Mouse (Mus musculus) heart, postnatal 0 days (tissue): Measurements from ENCODE around the gene Lpp. TPM values are rescaled to one million over a fixed set of nuclear protein-coding genes. Genes with fewer than 3 reads are reported as not detected.

ENCODE experiments used
- ATAC-seq: fragments of 200-750 bp; cut with Nextera tagmentation; 2 replicates; pipeline ENCODE4 v1.8.0; 2017; ENCODE audit warnings: low read depth, moderate number of reproducible peaks, moderate library complexity; ENCODE audit not compliant: insufficient read depth
- DNase-seq: peaks from one replicate; pipeline ENCODE4 v3.0.0-alpha.2; 2016; ENCODE audit warnings: low spot score
- H3K27ac ChIP-seq: fragments of 300-500 bp; sonication (generic); 2 replicates; pipeline ENCODE4 v1.5.1; 2014; ENCODE audit warnings: low read depth, mild to moderate bottlenecking
- H3K27me3 ChIP-seq: fragments of 300-500 bp; sonication (generic); 2 replicates; pipeline ENCODE4 v1.6.1; 2014; ENCODE audit warnings: low read length, mixed read lengths; ENCODE audit not compliant: control insufficient read depth, insufficient read depth
- H3K36me3 ChIP-seq: fragments of 300-500 bp; sonication (generic); replicated peaks from 2 replicates; pipeline ENCODE4 v1.6.1; 2014; ENCODE audit warnings: low read length, mixed read lengths; ENCODE audit not compliant: control insufficient read depth, insufficient read depth
- H3K4me1 ChIP-seq: fragments of 300-500 bp; sonication (generic); 2 replicates; pipeline ENCODE4 v1.6.1; 2014; ENCODE audit warnings: antibody characterized with exemption; ENCODE audit not compliant: control insufficient read depth, insufficient read depth
- H3K4me2 ChIP-seq: fragments of 300-500 bp; sonication (generic); 2 replicates; pipeline ENCODE4 v1.6.1; 2014; ENCODE audit warnings: low read depth, mild to moderate bottlenecking, low read length, moderate library complexity
- H3K4me3 ChIP-seq: fragments of 300-500 bp; sonication (generic); 2 replicates; pipeline ENCODE4 v1.5.1; 2014; ENCODE audit warnings: low read depth, low read length
- H3K9ac ChIP-seq: fragments of 300-500 bp; sonication (generic); replicated peaks from 2 replicates; pipeline ENCODE4 v1.6.1; 2014; ENCODE audit warnings: low read depth, low read length, mixed read lengths
- H3K9me3 ChIP-seq: fragments of 300-500 bp; sonication (generic); replicated peaks from 2 replicates; pipeline ENCODE4 v1.6.1; 2016; ENCODE audit warnings: low read length; ENCODE audit not compliant: control insufficient read depth
- CTCF ChIP-seq: IDR thresholded peaks from 2 replicates; pipeline ENCODE4 v1.5.1; 2016; ENCODE audit warnings: antibody characterized with exemption, control low read depth, low read depth
- EP300 ChIP-seq: IDR thresholded peaks from 2 replicates; pipeline ENCODE4 v1.6.1; 2016; ENCODE audit warnings: antibody characterized with exemption, low read depth
- WGBS: fragments of 180-500 bp; shearing (Covaris S2); extraction: QIAGEN DNeasy Blood & Tissue Kit; methylation state at CpG from one replicate; pipeline ENCODE4 v1.1.7; 2014; 5-methylcytosine and 5-hydroxymethylcytosine counted together
- polyA plus RNA-seq: library from polyadenylated mRNA; unstranded; fragments of >200 nt; fragmentation: Nextera tagmentation; extraction: Ambion mirVana; gene quantifications from 2 replicates; pipeline ENCODE4 v1.2.1, GENCODE M21; 2015
- total RNA-seq: library from RNA; depleted of rRNA; stranded (reverse); fragments of >200 nt; gene quantifications from 2 replicates; pipeline ENCODE4 v1.2.3, GENCODE M21; 2014; ENCODE audit warnings: low replicate concordance

The Lpp gene
- total and polyA plus RNA-seq, 2 experiments from 2014 or later = 32.1 to 77.4 TPM

- DNase-seq (no peak), ATAC-seq (no peak)
- WGBS = 93% methylated on average over 1 of the region's 1 CpGs
- H3K4me2 ChIP-seq = no peak overlapping the region
- TF ChIP-seq CTCF = no peak
- TF ChIP-seq EP300 = no peak
- H3K36me3 ChIP-seq = peaks cover 16% of the 10 kb centered on the region
- no peaks in the 10 kb centered on the region for H3K9me3 ChIP-seq
- no peak overlapping the region for H3K27ac ChIP-seq
- peaks cover 22% of the 10 kb centered on the region for H3K4me1 ChIP-seq
- no peak overlapping the region for H3K4me3 ChIP-seq
- no peak overlapping the region for H3K9ac ChIP-seq
- H3K27me3 ChIP-seq = no peaks in the 10 kb centered on the region
Observed at GRCm38 (mm10) chr16:24471801-24472200, 78.5 kb downstream of the Lpp start.

GRCm38 (mm10) chr16:24473966-24474365 is 80.7 kb downstream of the Lpp start:
- TF ChIP-seq CTCF = no peak
- H3K27me3 ChIP-seq = no peaks in the 10 kb centered on the region
- WGBS = 78% methylated on average over 3 of the region's 3 CpGs

DNA sequence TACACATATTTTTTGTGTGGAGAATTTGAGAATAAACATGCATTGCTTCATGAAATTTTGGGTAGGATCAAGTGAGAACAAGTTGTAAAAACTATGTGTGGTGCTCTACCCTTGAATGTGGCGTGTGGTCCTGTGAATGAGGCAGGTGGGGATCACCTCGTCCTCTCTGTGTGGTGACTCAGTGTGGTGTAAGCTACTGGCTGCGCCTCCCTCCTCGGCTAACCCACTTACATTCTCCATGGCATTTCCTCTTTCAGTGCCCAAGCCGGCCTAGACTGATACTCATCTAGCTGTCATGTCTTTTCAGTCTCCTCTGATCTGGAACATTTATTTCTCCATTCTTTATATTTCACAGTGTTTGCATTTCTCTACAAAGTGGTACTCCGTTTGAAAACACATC is 81.5 kb downstream of the Lpp start:
- ATAC-seq (no peak), DNase-seq (no peak)
- TF ChIP-seq CTCF = no peak
- H3K36me3 ChIP-seq = peaks cover 16% of the 10 kb centered on the region
- peaks cover 36% of the 10 kb centered on the region for H3K4me1 ChIP-seq
- 50% methylated on average over 6 of the region's 6 CpGs for WGBS
- no peak overlapping the region for H3K9ac ChIP-seq
- H3K4me3 ChIP-seq = no peak overlapping the region
- H3K4me2 ChIP-seq = no peak overlapping the region
- no peaks in the 10 kb centered on the region for H3K27me3 ChIP-seq
- no peak overlapping the region for H3K27ac ChIP-seq
- H3K9me3 ChIP-seq = no peaks in the 10 kb centered on the region

More at GRCm38 (mm10) chr16:24473966-24474365, 80.7 kb downstream of the Lpp start:
- DNase-seq (no peak), ATAC-seq (no peak)
- Histone ChIP-seq H3K9me3 (no peaks in the 10 kb centered on the region), H3K4me2 (no peak overlapping the region), H3K9ac (no peak overlapping the region), H3K4me3 (no peak overlapping the region), H3K27ac (no peak overlapping the region), H3K36me3 (peaks cover 16% of the 10 kb centered on the region), H3K4me1 (peaks cover 36% of the 10 kb centered on the region)

DNA sequence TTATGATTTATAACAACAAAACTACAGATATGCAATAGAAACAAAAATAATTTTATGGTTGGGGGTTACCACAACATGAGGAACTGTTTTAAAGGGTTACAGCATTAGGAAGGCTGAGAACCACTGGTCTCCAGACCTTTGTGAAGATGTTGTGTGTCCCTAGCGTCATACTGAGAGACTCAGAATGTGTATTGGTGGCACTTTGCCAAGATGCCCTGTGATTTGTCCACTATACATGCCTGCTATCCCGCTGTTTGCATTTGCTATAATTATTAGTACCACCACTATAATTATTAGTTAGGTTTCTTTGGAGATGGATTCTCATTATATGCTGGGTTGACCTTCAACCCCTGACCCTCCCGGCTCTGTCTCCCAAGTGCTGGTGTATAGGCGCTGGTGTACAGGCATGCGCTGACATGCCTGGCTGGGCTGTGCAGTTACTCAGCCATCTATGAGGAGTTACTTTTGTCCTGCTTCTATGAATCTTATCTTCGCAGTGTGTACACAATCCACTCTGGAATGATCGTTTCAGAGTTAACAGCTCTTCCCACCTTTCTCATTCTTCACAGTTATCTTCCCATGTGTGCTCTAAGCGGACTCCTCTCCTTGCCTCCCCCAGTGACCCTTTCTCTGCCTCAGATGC is 82.1 kb downstream of the Lpp start:
- H3K27me3 ChIP-seq = no peaks in the 10 kb centered on the region
- no peak; the same call in 1 of the 2 replicates for ATAC-seq
- no peak overlapping the region for H3K4me2 ChIP-seq
- no peak for DNase-seq
- no peak overlapping the region for H3K4me3 ChIP-seq
- no peak overlapping the region for H3K9ac ChIP-seq
- H3K9me3 ChIP-seq = no peaks in the 10 kb centered on the region
- peak overlapping the region; percentile 65 for H3K27ac ChIP-seq
- 46% methylated on average over 8 of the region's 8 CpGs for WGBS
- TF ChIP-seq CTCF = no peak
- no peak for TF ChIP-seq EP300
- peaks cover 16% of the 10 kb centered on the region for H3K36me3 ChIP-seq
- H3K4me1 ChIP-seq = peaks cover 36% of the 10 kb centered on the region

DNA sequence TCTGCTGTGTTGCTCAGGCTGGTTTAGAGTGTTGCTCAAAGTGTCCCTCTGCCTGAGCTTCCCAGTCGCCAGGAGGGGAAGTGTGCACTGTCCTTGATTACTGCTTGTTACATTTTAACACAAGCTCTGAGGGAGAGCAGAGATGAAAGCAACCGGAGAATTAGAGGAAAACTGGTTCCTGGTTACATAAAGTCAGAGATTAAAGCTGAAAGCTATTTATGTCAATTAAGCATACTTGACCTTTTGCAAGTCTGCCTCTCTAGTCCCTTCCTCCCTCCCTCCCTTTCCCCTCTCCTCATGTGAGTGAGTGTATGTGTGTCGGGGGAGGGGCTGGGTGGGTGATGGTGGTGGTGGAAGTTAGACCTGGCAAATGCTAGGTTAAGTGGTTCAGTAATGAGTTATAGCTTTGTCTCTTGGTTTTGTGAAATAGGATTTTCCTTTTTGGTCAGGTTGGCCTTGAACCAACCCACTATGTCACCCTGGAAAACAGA is 83.6 kb downstream of the Lpp start:
- no peaks in the 10 kb centered on the region for H3K9me3 ChIP-seq
- no peak overlapping the region for H3K4me2 ChIP-seq
- H3K27me3 ChIP-seq = no peaks in the 10 kb centered on the region
- H3K4me3 ChIP-seq = no peak overlapping the region
- ATAC-seq (peak; percentile 22; the same call in 1 of the 2 replicates), DNase-seq (peak; percentile 50)
- peaks cover 6% of the 10 kb centered on the region for H3K36me3 ChIP-seq
- peak overlapping the region; percentile 65 for H3K27ac ChIP-seq
- H3K4me1 ChIP-seq = peaks cover 36% of the 10 kb centered on the region
- H3K9ac ChIP-seq = no peak overlapping the region; the same call in 1 of the 2 replicates
- TF ChIP-seq CTCF (no peak), EP300 (no peak)
- WGBS = 13% methylated on average over 3 of the region's 3 CpGs

GRCm38 (mm10) chr16:24478006-24478405 is 84.7 kb downstream of the Lpp start:
- H3K27me3 ChIP-seq = no peaks in the 10 kb centered on the region
- H3K9ac ChIP-seq = no peak overlapping the region; the same call in 1 of the 2 replicates
- no peaks in the 10 kb centered on the region for H3K9me3 ChIP-seq
- H3K4me1 ChIP-seq = peaks cover 36% of the 10 kb centered on the region
- no peak for DNase-seq
- 0 out of 2 replicates have a peak overlapping the region, but pooled peaks have one; percentile 65 for H3K27ac ChIP-seq
- ATAC-seq = no peak
- TF ChIP-seq EP300 = no peak
- TF ChIP-seq CTCF = no peak
- 45% methylated on average over 1 of the region's 1 CpGs for WGBS
- no peaks in the 10 kb centered on the region; the same call in 1 of the 2 replicates for H3K36me3 ChIP-seq
- no peak overlapping the region for H3K4me2 ChIP-seq
- H3K4me3 ChIP-seq = no peak overlapping the region
